Mouse (Mus musculus) cerebellum, adult 8-10 months (tissue): ENCODE results near the gene Apom.

ENCODE experiments used
- DNase-seq: peaks from one replicate; pipeline ENCODE4 v3.0.0; 2022

Gene Apom

DNA sequence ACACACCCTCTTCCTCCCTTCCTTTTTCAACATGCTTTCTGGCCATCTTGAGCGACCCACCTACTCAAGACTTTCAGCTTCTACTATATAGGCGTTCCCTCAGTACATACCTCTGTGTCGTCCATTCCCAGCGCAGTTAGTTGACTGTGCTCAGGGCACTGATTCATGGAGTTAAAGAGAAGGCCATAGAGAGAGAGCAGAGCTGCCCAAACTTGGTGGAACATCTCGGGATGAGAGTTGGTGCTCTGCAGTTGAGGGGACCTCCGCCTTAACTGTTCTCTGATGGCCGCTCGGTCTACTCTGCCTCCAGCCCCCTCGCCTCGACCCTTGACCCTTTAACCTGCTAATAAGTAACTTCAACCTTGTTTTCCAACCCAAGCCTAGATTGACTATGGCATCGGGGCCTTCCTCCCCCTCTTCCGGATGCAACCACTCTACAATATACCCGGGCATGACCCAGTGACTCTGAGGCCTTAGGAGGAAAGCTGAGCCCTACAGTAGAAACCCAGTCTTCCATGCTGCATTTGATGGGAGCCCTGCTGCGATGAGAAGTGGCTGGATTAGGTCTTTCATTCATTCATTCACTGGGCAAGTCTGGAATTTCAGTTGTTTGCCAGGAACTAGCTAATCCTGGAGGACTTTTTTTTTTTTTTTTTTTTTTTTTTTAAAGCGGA lies at the start of gene Apom:
Gene Apom, minus strand, starts transcription at position 551 of the 674 bp plus-strand sequence.
- DNase-seq: no peak

GRCm38 (mm10) chr17:35180093-35180492 lies 48.2 kb upstream of the Apom start:
- DNase-seq: no peak

- DNase-seq: peak; percentile 28
These were observed 46.7 kb upstream of the Apom start for GRCm38 (mm10) chr17:35178528-35178927.

- no peak for DNase-seq
These were observed 44.1 kb upstream of the Apom start, which contains the start of gene Aif1 for GRCm38 (mm10) chr17:35175968-35176367. Aif1 (minus strand) TSS chr17:35176068.

DNA sequence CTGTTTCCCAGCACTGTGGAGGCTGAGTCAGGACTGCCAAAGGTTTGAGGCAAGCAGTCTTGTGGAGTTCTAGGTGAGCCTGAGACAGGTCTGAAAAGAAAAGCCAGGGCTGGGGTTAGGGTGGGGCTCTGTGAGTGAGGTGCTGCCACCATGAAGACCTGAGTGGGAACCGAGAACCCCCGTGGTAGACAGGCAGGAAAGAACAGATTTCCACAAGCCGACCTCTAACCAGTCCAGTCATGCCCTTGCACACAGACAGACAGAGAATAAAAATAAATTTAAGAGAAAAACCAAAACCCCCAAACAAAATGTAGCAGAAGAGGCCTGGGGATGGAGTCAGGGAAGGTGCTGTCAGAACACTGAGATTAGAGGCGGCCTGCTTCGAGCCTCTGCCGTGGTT lies 43.5 kb upstream of the Apom start:
- no peak for DNase-seq

DNA sequence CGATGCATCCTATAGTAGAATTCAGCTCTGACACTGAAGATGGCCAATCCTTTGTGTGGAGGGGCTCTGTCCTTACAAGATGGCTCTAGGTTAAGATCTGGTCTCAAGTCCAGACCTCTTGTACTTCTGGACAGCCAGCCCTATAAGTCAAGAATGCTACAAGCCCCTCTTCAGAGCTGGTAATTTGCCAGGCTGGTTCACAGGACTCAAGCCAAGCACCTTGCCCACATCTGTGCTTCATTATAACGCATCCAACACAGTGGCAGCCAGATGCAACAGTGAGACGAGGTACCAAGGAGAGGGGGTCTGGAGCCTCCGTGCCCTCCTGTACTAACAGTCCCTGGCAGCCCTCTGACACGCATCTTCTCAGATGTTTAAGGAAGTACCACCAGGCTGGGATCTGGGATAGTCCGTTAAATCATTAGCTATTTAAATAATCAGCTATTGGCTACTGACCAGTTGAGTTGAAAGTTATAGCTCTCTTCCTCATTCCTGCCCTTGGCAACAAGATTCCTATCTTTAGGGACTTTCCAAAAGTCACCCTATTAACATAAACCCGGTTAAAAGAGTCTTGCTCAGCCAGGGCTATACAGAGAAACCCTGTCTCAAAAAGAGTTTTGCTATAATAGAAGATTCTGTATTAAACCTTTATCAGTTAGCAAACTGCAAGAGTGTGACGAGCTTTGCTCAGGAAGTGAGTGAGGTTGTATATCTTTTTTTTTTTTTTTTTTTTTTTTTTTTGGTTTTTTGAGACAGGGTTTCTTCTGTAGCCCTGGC lies 42.5 kb upstream of the Apom start:
- DNase-seq: no peak

DNA sequence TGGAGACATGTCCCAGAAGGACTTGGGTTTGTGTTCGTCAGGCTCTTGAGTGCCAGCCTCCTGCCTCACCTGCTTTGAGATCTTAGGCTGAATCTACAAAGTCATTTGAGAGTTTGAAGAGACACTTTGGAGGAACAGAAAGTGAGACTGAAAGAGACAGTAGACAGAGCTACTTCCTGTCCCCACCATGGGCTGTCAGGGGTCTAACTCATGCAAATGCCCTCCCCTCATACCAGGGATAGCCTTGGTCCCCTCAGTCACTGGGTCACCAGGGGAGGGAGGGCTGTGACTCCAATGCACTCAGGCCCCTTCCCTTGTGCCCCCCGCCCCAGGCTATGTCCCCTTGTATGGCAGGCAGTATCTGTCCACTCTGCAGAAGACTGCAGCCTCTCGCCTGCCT lies 41.5 kb upstream of the Apom start:
- no peak for DNase-seq

GRCm38 (mm10) chr17:35172445-35173234 lies 40.8 kb upstream of the Apom start:
- no peak for DNase-seq

- peak; percentile 45 for DNase-seq
These were observed 36.8 kb upstream of the Apom start for GRCm38 (mm10) chr17:35168541-35169207.

DNA sequence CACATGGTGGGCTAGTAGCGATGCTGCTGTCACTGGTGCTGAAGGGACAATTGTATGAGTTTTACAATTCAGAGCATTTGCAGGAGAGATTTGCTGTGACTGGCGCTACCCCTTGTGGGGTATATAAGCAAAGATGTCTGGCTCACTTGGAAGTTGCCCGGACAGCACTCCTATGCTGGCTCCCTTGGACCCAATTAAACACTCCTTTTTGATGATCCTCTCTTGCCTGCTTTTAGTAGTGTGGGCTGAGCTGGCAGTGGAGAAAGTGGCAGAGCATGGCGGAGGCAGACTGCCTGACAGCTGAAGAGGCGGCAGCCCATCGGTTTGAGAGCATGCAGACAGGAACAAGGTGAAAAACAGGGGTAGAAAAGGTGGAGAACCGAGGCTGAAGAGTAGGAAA lies 35.9 kb upstream of the Apom start:
- DNase-seq: peak; percentile 12

GRCm38 (mm10) chr17:35166352-35167035 lies 34.6 kb upstream of the Apom start:
- DNase-seq: peak; percentile 75

DNA sequence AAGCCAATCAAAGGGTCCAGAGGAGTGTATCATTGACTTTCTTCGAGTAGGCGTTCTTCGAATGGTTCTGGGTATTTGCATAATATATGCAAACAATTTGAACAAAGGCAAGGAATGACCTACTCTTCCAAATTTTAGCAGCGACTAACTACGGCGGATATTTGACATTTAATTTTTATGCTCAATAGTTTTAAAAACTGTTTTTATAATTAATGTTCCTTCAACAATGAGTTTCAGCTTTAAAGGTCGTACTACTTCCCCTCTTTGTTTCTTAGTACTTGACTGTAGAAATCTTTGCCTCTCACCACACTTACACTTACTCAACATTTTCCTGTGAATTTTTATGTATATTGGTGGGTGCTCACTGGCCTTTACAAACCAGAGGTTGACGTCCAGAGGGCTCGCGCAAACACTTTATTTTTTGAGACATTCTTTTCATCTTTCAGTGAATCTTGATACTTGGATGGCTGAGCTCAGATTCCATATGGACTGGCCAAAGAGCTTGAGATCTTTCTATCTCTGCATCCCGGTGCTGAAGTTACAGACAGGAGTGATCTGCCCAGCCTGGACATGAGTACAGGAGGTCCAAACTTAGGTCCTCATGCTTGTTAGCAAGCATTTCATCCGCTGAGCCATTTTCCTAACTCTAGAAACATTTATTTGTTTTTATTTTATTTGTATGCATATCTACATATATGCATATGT lies 33.8 kb upstream of the Apom start:
- peak; percentile 32 for DNase-seq

GRCm38 (mm10) chr17:35164568-35165450 lies 33.0 kb upstream of the Apom start, which contains the start of gene Prrc2a:
Prrc2a (minus strand) TSS chr17:35164897.
- DNase-seq: peak; percentile 99

- DNase-seq: no peak
These were observed 32.3 kb upstream of the Apom start for GRCm38 (mm10) chr17:35164218-35164567.

DNA sequence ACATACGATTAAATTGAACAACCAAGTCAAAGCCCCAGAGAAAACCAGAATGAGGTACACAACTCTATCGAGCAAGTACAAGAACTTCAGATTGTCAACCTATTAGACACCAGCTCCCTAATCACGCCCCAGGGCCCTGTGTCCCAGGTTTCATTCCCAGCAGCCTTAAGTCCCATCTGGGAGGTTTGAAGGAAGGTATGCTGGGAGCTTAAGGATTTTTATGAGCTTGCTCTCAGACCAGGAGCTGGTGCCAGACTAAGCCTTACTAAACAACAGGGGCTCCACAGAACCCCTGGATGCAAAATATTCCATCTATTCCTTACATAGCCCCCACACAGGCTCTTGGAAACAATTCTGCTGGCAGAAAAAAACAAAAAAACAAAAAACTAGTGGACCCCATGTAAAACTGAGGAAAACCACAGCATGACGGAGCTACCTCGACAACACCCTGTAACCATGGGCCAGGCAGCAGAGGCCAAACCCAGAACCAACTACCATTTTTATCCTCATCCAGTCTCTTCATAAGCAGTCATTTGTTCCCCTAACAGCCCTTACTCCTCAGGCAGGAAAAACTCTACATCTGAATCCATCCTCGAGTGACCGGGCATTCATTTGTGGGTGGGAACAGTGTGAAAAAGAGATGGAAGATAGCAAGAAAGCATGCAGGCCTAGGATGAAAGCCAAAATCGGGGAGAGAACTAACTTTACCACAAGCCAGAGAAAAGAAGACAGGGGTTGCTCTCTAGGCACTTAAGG lies 31.7 kb upstream of the Apom start:
- peak; percentile 38 for DNase-seq

GRCm38 (mm10) chr17:35162730-35163129 lies 30.9 kb upstream of the Apom start:
- peak; percentile 41 for DNase-seq

DNA sequence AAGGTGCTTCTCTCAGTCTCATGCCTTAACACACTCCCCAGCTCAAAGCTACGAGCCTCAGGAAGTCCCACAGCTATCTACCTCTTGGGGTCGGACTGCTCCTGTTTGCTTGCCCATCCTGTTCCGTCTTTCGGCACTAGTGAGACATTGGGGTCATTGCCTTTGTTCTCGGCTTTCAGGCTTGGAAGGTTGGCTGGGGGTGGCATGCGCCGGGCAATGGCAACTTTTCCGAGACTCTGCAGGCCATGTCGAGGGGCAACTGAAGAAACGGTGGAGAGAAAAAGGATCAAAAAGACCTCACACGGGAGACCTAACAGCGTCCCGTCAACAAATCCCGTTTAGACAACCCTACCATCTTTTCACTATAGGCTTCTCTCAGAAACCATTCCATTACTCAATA lies 30.3 kb upstream of the Apom start:
- peak; percentile 20 for DNase-seq

- peak; percentile 28 for DNase-seq
These were observed 29.6 kb upstream of the Apom start for GRCm38 (mm10) chr17:35161421-35161820.

- peak; percentile 15 for DNase-seq
These were observed 27.8 kb upstream of the Apom start for GRCm38 (mm10) chr17:35159638-35160037.
